Mouse (Mus musculus): ENCODE measurements around the gene Ercc6l2. TPM values are rescaled to one million over a fixed set of nuclear protein-coding genes. Genes with fewer than 3 reads are reported as not detected.

Ercc6l2 gene
- 74.3 TPM for polyA plus RNA-seq (2014; fragmentation: Illumina TruSeq; extraction: RNeasy Lipid Tissue Mini Kit (QIAGEN cat#74804); ENCODE audit: low read depth, low replicate concordance)

GRCm38 (mm10) chr13:63814746-63815681 lies at the start of gene Ercc6l2:
Gene Ercc6l2, plus strand, starts transcription at chr13:63815240.

Other genes with a start within 250 kb of the Ercc6l2 start
- gene Ptch1, start 241.6 kb upstream of the Ercc6l2 start, polyA plus RNA-seq (2014; fragmentation: Illumina TruSeq; extraction: RNeasy Lipid Tissue Mini Kit (QIAGEN cat#74804); ENCODE audit: low read depth, low replicate concordance) = 7.7 TPM